Mouse (Mus musculus) neural tube, embryonic 15.5 days (tissue): ENCODE data around the gene Srsf2. TPM values are rescaled to one million over a fixed set of nuclear protein-coding genes. Genes with fewer than 3 reads are reported as not detected.

Experiments used
- ATAC-seq: fragments of 200-750 bp; cut with Nextera tagmentation; 2 replicates; pipeline ENCODE4 v1.8.0; 2017; ENCODE audit warnings: mild to moderate bottlenecking, moderate TSS enrichment, moderate library complexity; ENCODE audit not compliant: low FRiP score
- H3K27ac ChIP-seq: fragments of 300-500 bp; sonication (generic); replicated peaks from 2 replicates; pipeline ENCODE4 v1.5.1; 2015; ENCODE audit warnings: mild to moderate bottlenecking, inconsistent platforms
- H3K27me3 ChIP-seq: fragments of 300-500 bp; sonication (generic); replicated peaks from 2 replicates; pipeline ENCODE4 v1.6.1; 2015; ENCODE audit warnings: inconsistent platforms
- H3K36me3 ChIP-seq: fragments of 300-500 bp; sonication (generic); 2 replicates; pipeline ENCODE4 v1.6.1; 2015; ENCODE audit warnings: inconsistent platforms
- H3K4me1 ChIP-seq: fragments of 300-500 bp; sonication (generic); 2 replicates; pipeline ENCODE4 v1.6.1; 2015; ENCODE audit warnings: inconsistent platforms
- H3K4me2 ChIP-seq: fragments of 300-500 bp; sonication (generic); 2 replicates; pipeline ENCODE4 v1.6.1; 2015; ENCODE audit warnings: inconsistent platforms, mild to moderate bottlenecking, moderate library complexity
- H3K4me3 ChIP-seq: fragments of 300-500 bp; sonication (generic); replicated peaks from 2 replicates; pipeline ENCODE4 v1.5.1; 2015; ENCODE audit warnings: mild to moderate bottlenecking, inconsistent platforms
- H3K9ac ChIP-seq: fragments of 300-500 bp; sonication (generic); replicated peaks from 2 replicates; pipeline ENCODE4 v1.6.1; 2015; ENCODE audit warnings: mild to moderate bottlenecking, inconsistent platforms
- H3K9me3 ChIP-seq: fragments of 300-500 bp; sonication (generic); replicated peaks from 2 replicates; pipeline ENCODE4 v1.6.1; 2016; ENCODE audit warnings: inconsistent platforms
- WGBS: fragments of 180-500 bp; shearing (Covaris S2); methylation state at CpG from one replicate; pipeline ENCODE4 v1.1.7; 2015; ENCODE audit warnings: mixed read lengths; 5-methylcytosine and 5-hydroxymethylcytosine counted together
- polyA plus RNA-seq: library from polyadenylated mRNA; unstranded; fragments of >200 nt; fragmentation: Nextera tagmentation; extraction: Ambion mirVana; gene quantifications from 2 replicates; pipeline ENCODE4 v1.2.1, GENCODE M21; 2015

Gene Srsf2
- polyA plus RNA-seq, 1 experiment from 2014 or later: 514 TPM

GRCm38 (mm10) chr11:116878454-116878853, 25.6 kb upstream of the Srsf2 start:
- no peaks in the 10 kb centered on the region for H3K4me1 ChIP-seq
- no peaks in the 10 kb centered on the region for H3K9me3 ChIP-seq
- H3K27me3 ChIP-seq: no peaks in the 10 kb centered on the region
- peaks cover 23% of the 10 kb centered on the region for H3K36me3 ChIP-seq
- H3K27ac ChIP-seq: no peak overlapping the region
- WGBS: 89% methylated on average over 8 of the region's 8 CpGs
- no peak overlapping the region for H3K9ac ChIP-seq
- no peak for ATAC-seq
- H3K4me3 ChIP-seq: no peak overlapping the region
- H3K4me2 ChIP-seq: no peak overlapping the region

GRCm38 (mm10) chr11:116873987-116874386, 21.1 kb upstream of the Srsf2 start:
- H3K36me3 ChIP-seq: peaks cover 56% of the 10 kb centered on the region
- no peak overlapping the region for H3K9ac ChIP-seq
- H3K9me3 ChIP-seq: no peaks in the 10 kb centered on the region
- H3K27ac ChIP-seq: no peak overlapping the region
- H3K4me3 ChIP-seq: no peak overlapping the region
- H3K4me2 ChIP-seq: no peak overlapping the region
- 91% methylated on average over 20 of the region's 20 CpGs for WGBS
- ATAC-seq: no peak
- no peaks in the 10 kb centered on the region for H3K4me1 ChIP-seq
- no peaks in the 10 kb centered on the region for H3K27me3 ChIP-seq

GRCm38 (mm10) chr11:116871538-116871937, 18.6 kb upstream of the Srsf2 start:
- Histone ChIP-seq H3K4me3 (no peak overlapping the region), H3K9me3 (no peaks in the 10 kb centered on the region), H3K4me2 (no peak overlapping the region), H3K27me3 (no peaks in the 10 kb centered on the region), H3K27ac (no peak overlapping the region), H3K9ac (no peak overlapping the region), H3K4me1 (no peaks in the 10 kb centered on the region), H3K36me3 (peaks cover 76% of the 10 kb centered on the region)
- ATAC-seq: no peak
- WGBS: 92% methylated on average over 9 of the region's 9 CpGs

- Histone ChIP-seq H3K4me3 (no peak overlapping the region), H3K9ac (no peak overlapping the region), H3K27me3 (no peaks in the 10 kb centered on the region), H3K27ac (no peak overlapping the region), H3K4me2 (no peak overlapping the region), H3K36me3 (peaks cover 82% of the 10 kb centered on the region), H3K4me1 (no peaks in the 10 kb centered on the region), H3K9me3 (no peaks in the 10 kb centered on the region)
- 85% methylated on average over 4 of the region's 4 CpGs for WGBS
- ATAC-seq: no peak
Observed at GRCm38 (mm10) chr11:116869641-116870040, 16.7 kb upstream of the Srsf2 start.

GRCm38 (mm10) chr11:116869223-116869622, 16.3 kb upstream of the Srsf2 start:
- peaks cover 82% of the 10 kb centered on the region for H3K36me3 ChIP-seq
- 90% methylated on average over 8 of the region's 8 CpGs for WGBS

GRCm38 (mm10) chr11:116868129-116868528, 15.2 kb upstream of the Srsf2 start:
- peaks cover 81% of the 10 kb centered on the region for H3K36me3 ChIP-seq
- H3K4me2 ChIP-seq: no peak overlapping the region
- no peak overlapping the region for H3K4me3 ChIP-seq
- no peaks in the 10 kb centered on the region for H3K9me3 ChIP-seq
- no peak for ATAC-seq
- H3K4me1 ChIP-seq: no peaks in the 10 kb centered on the region
- 84% methylated on average over 3 of the region's 3 CpGs for WGBS
- no peak overlapping the region for H3K27ac ChIP-seq
- H3K9ac ChIP-seq: no peak overlapping the region
- H3K27me3 ChIP-seq: no peaks in the 10 kb centered on the region

More at GRCm38 (mm10) chr11:116869223-116869622, 16.3 kb upstream of the Srsf2 start:
- Histone ChIP-seq H3K9me3 (no peaks in the 10 kb centered on the region), H3K27ac (no peak overlapping the region), H3K4me2 (no peak overlapping the region), H3K4me3 (no peak overlapping the region), H3K4me1 (no peaks in the 10 kb centered on the region), H3K27me3 (no peaks in the 10 kb centered on the region), H3K9ac (no peak overlapping the region)
- ATAC-seq: no peak

GRCm38 (mm10) chr11:116865945-116866585, 13.2 kb upstream of the Srsf2 start:
- H3K4me2 ChIP-seq: no peak overlapping the region
- H3K4me3 ChIP-seq: no peak overlapping the region
- no peaks in the 10 kb centered on the region for H3K4me1 ChIP-seq
- no peaks in the 10 kb centered on the region for H3K27me3 ChIP-seq
- no peak overlapping the region for H3K27ac ChIP-seq
- ATAC-seq: no peak
- WGBS: 82% methylated on average over 12 of the region's 12 CpGs
- no peaks in the 10 kb centered on the region for H3K9me3 ChIP-seq
- peaks cover 81% of the 10 kb centered on the region for H3K36me3 ChIP-seq
- H3K9ac ChIP-seq: no peak overlapping the region

- no peak for ATAC-seq
- H3K4me2 ChIP-seq: no peak overlapping the region
- H3K9me3 ChIP-seq: no peaks in the 10 kb centered on the region
- peaks cover 90% of the 10 kb centered on the region for H3K36me3 ChIP-seq
- no peak overlapping the region for H3K27ac ChIP-seq
- no peak overlapping the region for H3K9ac ChIP-seq
- H3K4me1 ChIP-seq: no peaks in the 10 kb centered on the region
- no peak overlapping the region for H3K4me3 ChIP-seq
- 88% methylated on average over 10 of the region's 10 CpGs for WGBS
- no peaks in the 10 kb centered on the region for H3K27me3 ChIP-seq
Observed at GRCm38 (mm10) chr11:116864444-116864843, 11.6 kb upstream of the Srsf2 start.

GRCm38 (mm10) chr11:116857183-116857850, 4.4 kb upstream of the Srsf2 start:
- H3K27ac ChIP-seq: no peak overlapping the region
- 89% methylated on average over 12 of the region's 12 CpGs for WGBS
- no peak overlapping the region for H3K9ac ChIP-seq
- H3K9me3 ChIP-seq: no peaks in the 10 kb centered on the region
- H3K4me3 ChIP-seq: no peak overlapping the region
- H3K36me3 ChIP-seq: peaks cover 42% of the 10 kb centered on the region
- no peak overlapping the region for H3K4me2 ChIP-seq
- no peak for ATAC-seq
- peaks cover 22% of the 10 kb centered on the region for H3K4me1 ChIP-seq
- no peaks in the 10 kb centered on the region for H3K27me3 ChIP-seq

- Histone ChIP-seq H3K9ac (peak overlapping the region; percentile 66), H3K27ac (peak overlapping the region; percentile 96), H3K4me1 (peaks cover 40% of the 10 kb centered on the region), H3K36me3 (peaks cover 19% of the 10 kb centered on the region), H3K27me3 (no peaks in the 10 kb centered on the region), H3K4me2 (peak overlapping the region; percentile 66), H3K9me3 (no peaks in the 10 kb centered on the region), H3K4me3 (peak overlapping the region; percentile 99)
- no peak for ATAC-seq
- 41% methylated on average over 10 of the region's 10 CpGs for WGBS
Observed at GRCm38 (mm10) chr11:116854279-116854678, 1.4 kb upstream of the Srsf2 start.

- peak; percentile 93 for ATAC-seq
Observed at GRCm38 (mm10) chr11:116853512-116853928, 626 bp upstream of the Srsf2 start.

GRCm38 (mm10) chr11:116852291-116852890, 503 bp downstream of the Srsf2 start, which contains the start of gene Mfsd11:
Gene Mfsd11, plus strand, starts transcription at chr11:116852440.
- Histone ChIP-seq H3K4me2 (peak within 1 kb of the TSS; percentile 81), H3K36me3 (peaks cover 25% of the 10 kb centered on the region), H3K4me1 (peaks cover 45% of the 10 kb centered on the region), H3K27ac (peak within 1 kb of the TSS; percentile 96), H3K9me3 (no peaks in the 10 kb centered on the region), H3K9ac (peak within 1 kb of the TSS; percentile 76), H3K4me3 (peak within 1 kb of the TSS; percentile 99), H3K27me3 (no peaks in the 10 kb centered on the region)
- WGBS: 0% methylated on average over 71 of the region's 91 CpGs
- ATAC-seq: peak; percentile 71

More at GRCm38 (mm10) chr11:116853512-116853928, 626 bp upstream of the Srsf2 start:
- WGBS: under 1% methylated on average over 32 of the region's 36 CpGs
- Histone ChIP-seq H3K27ac (peak overlapping the region; percentile 96), H3K9me3 (no peaks in the 10 kb centered on the region), H3K9ac (peak overlapping the region; percentile 66), H3K36me3 (peaks cover 19% of the 10 kb centered on the region), H3K27me3 (no peaks in the 10 kb centered on the region), H3K4me3 (peak overlapping the region; percentile 99), H3K4me2 (peak overlapping the region; percentile 66), H3K4me1 (peaks cover 40% of the 10 kb centered on the region)
